Mouse (Mus musculus) olfactory bulb, adult 2 months (tissue): ENCODE measurements around the gene Tex14.
"Not testable (repeated sequence)": the region's sequence is repeated elsewhere in the genome, so short reads cannot be mapped to it uniquely, and the experiment has no call there.

Experiments
- CTCF ChIP-seq: fragments of 200-500 bp; IDR thresholded peaks from 2 replicates; pipeline ENCODE4 v1.5.1; 2012; ENCODE audit warnings: low read depth, mild to moderate bottlenecking, low read length, moderate library complexity; ENCODE audit not compliant: insufficient read depth
- POLR2A ChIP-seq: fragments of 200-500 bp; IDR thresholded peaks from 2 replicates; pipeline ENCODE4 v1.6.1; 2012; ENCODE audit warnings: mild to moderate bottlenecking, low read depth, low read length, moderate library complexity; ENCODE audit not compliant: insufficient read depth

DNA sequence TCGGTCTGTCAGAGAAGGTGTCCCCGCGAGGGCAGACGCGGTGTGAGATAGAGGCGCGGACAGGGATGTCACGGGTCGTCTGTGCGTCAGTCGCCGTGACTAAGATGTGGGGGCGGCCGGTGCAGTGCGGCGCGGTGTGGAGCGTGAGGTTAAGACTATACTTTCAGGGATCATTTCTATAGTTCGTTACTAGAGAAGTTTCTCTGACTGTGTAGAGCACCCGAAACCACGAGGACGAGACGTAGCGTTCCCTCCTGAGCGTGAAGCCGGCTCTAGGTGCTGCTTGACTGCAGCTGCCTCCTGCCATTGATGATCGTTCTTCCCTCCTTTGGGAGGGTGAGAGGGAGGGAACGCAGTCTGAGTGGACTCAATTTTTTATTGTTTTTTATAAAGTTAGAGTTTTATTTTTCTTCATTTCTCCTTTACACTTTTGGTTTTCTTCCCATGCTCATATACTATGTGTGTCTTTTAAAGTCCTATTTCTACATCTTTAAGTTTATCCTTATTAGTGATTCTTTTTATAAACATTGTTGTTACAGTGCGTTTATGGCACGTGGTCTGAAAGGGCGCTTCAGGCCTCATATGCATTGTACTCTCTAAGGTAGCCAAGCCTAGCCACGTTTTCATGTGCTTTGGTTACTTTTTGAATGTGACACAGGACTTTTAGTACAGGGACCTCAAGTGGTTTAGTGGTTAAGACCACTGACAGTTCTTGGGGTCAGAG, 43.8 kb downstream of the Tex14 start:
- not testable (repeated sequence) for TF ChIP-seq CTCF, POLR2A
